Mouse (Mus musculus) liver, embryonic 14.5 days (tissue): ENCODE results near the gene Adam12. TPM values are rescaled to one million over a fixed set of nuclear protein-coding genes. Genes with fewer than 3 reads are reported as not detected.

Experiments
- ATAC-seq: fragments of 200-750 bp; cut with Nextera tagmentation; 2 replicates; pipeline ENCODE4 v1.8.0; 2017; ENCODE audit warnings: moderate number of reproducible peaks, mild to moderate bottlenecking, moderate library complexity; ENCODE audit not compliant: insufficient read depth
- DNase-seq, 3 experiments: peaks; one replicate each; pipeline ENCODE4 v3.0.0-alpha.2; 2012 to 2013; ENCODE audit warnings: low read depth in 3 of 3, low spot score in 3 of 3
- H3K27ac ChIP-seq: fragments of 300-500 bp; sonication (generic); 2 replicates; pipeline ENCODE4 v1.5.1; 2014; ENCODE audit warnings: moderate library complexity, mild to moderate bottlenecking, control low read depth, inconsistent platforms
- H3K27me3 ChIP-seq: fragments of 300-500 bp; sonication (generic); 2 replicates; pipeline ENCODE4 v1.6.1; 2014; ENCODE audit warnings: mild to moderate bottlenecking, low read length, moderate library complexity; ENCODE audit not compliant: control insufficient read depth, insufficient read depth
- H3K36me3 ChIP-seq: fragments of 300-500 bp; sonication (generic); replicated peaks from 2 replicates; pipeline ENCODE4 v1.6.1; 2014; ENCODE audit warnings: low read depth; ENCODE audit not compliant: control insufficient read depth, insufficient read depth
- H3K4me1 ChIP-seq, 2 experiments: fragments of 200-500 bp in 1 of 2; fragments of 300-500 bp in 1 of 2; sonication (generic) in 1 of 2; replicated peaks; 2 replicates each; pipeline ENCODE4 v1.6.1; 2012 to 2014; ENCODE audit warnings: antibody characterized with exemption in 1 of 2, inconsistent platforms in 1 of 2, low read length in 1 of 2; ENCODE audit not compliant: control insufficient read depth in 2 of 2, insufficient read depth in 2 of 2
- H3K4me2 ChIP-seq: fragments of 300-500 bp; sonication (generic); 2 replicates; pipeline ENCODE4 v1.6.1; 2014; ENCODE audit warnings: low read depth, mild to moderate bottlenecking, control low read depth, moderate library complexity
- H3K4me3 ChIP-seq, 2 experiments: fragments of 200-500 bp in 1 of 2; fragments of 300-500 bp in 1 of 2; sonication (generic) in 1 of 2; 2 replicates each; pipeline ENCODE4 v1.5.1; 2012 to 2014; ENCODE audit warnings: low read depth in 2 of 2, low read length in 2 of 2, mild to moderate bottlenecking in 2 of 2, control low read depth in 1 of 2, inconsistent platforms in 1 of 2, moderate library complexity in 1 of 2; ENCODE audit not compliant: insufficient read depth in 1 of 2
- H3K9ac ChIP-seq: fragments of 300-500 bp; sonication (generic); replicated peaks from 2 replicates; pipeline ENCODE4 v1.6.1; 2014; ENCODE audit warnings: mild to moderate bottlenecking, control low read depth, moderate library complexity
- H3K9me3 ChIP-seq: fragments of 300-500 bp; sonication (generic); 2 replicates; pipeline ENCODE4 v1.6.1; 2016; ENCODE audit warnings: low read length, mixed read lengths; ENCODE audit not compliant: control insufficient read depth
- CTCF ChIP-seq: IDR thresholded peaks from 2 replicates; pipeline ENCODE4 v1.5.1; 2016; ENCODE audit warnings: antibody characterized with exemption, low read depth, control low read depth
- EP300 ChIP-seq: IDR thresholded peaks from 2 replicates; pipeline ENCODE4 v1.6.1; 2016; ENCODE audit warnings: antibody characterized with exemption, low read depth
- WGBS: fragments of 180-500 bp; shearing (Covaris S2); extraction: QIAGEN DNeasy Blood & Tissue Kit; methylation state at CpG from one replicate; pipeline ENCODE4 v1.1.7; 2014; ENCODE audit not compliant: insufficient replicate concordance; 5-methylcytosine and 5-hydroxymethylcytosine counted together
- polyA plus RNA-seq, 2 experiments: library from polyadenylated mRNA; depleted of rRNA in 1 of 2; stranded (reverse) in 1 of 2; unstranded in 1 of 2; fragments of >200 nt; fragmentation: Nextera tagmentation in 1 of 2; extraction: Ambion mirVana in 1 of 2; gene quantifications; 2 replicates each; pipeline versions ENCODE4 v1.2.1 to v1.2.3; 2012 to 2014

Adam12 gene
- polyA plus RNA-seq, 2 experiments, result 1.9 TPM

GRCm38 (mm10) chr7:134235552-134235951, 3.6 kb upstream of the Adam12 start:
- Histone ChIP-seq H3K9ac (no peak overlapping the region), H3K27ac (no peak overlapping the region), H3K9me3 (no peaks in the 10 kb centered on the region), H3K27me3 (no peaks in the 10 kb centered on the region), H3K4me1 (no peaks in the 10 kb centered on the region), H3K4me2 (no peak overlapping the region), H3K36me3 (no peaks in the 10 kb centered on the region), H3K4me3 (no peak overlapping the region)
- ATAC-seq (no peak), DNase-seq (no peak)
- no peak for TF ChIP-seq EP300
- TF ChIP-seq CTCF, result no peak
- WGBS, result 40% methylated on average over 2 of the region's 2 CpGs

GRCm38 (mm10) chr7:134230708-134231107, 1.2 kb downstream of the Adam12 start:
- Histone ChIP-seq H3K36me3 (no peaks in the 10 kb centered on the region), H3K9ac (no peak overlapping the region), H3K4me1 (peaks cover 0 to 2% of the 10 kb centered on the region in 2 experiments; a peak in 2 of 4 replicates), H3K27me3 (peaks cover 3% of the 10 kb centered on the region; the same call in 1 of the 2 replicates), H3K4me3 (no peak overlapping the region), H3K9me3 (no peaks in the 10 kb centered on the region), H3K4me2 (no peak overlapping the region), H3K27ac (no peak overlapping the region)
- DNase-seq (no peak), ATAC-seq (no peak)
- WGBS, result 50% methylated on average over 3 of the region's 3 CpGs
- TF ChIP-seq CTCF, result no peak
- TF ChIP-seq EP300, result no peak

- Histone ChIP-seq H3K36me3 (no peaks in the 10 kb centered on the region), H3K27me3 (peaks cover 11% of the 10 kb centered on the region), H3K4me1 (peaks cover 0 to 2% of the 10 kb centered on the region in 2 experiments; a peak in 2 of 4 replicates), H3K9me3 (no peaks in the 10 kb centered on the region), H3K4me3 (no peak overlapping the region), H3K27ac (no peak overlapping the region), H3K9ac (no peak overlapping the region), H3K4me2 (no peak overlapping the region)
- DNase-seq (no peak), ATAC-seq (no peak)
- 19% methylated on average over 2 of the region's 2 CpGs for WGBS
- TF ChIP-seq CTCF (no peak), EP300 (no peak)
Observed at GRCm38 (mm10) chr7:134229899-134230298, 2.0 kb downstream of the Adam12 start.

GRCm38 (mm10) chr7:134227773-134228455, 4.0 kb downstream of the Adam12 start:
- Histone ChIP-seq H3K27ac (no peak overlapping the region), H3K4me1 (peaks cover 0 to 2% of the 10 kb centered on the region in 2 experiments; a peak in 2 of 4 replicates), H3K4me3 (no peak overlapping the region), H3K36me3 (no peaks in the 10 kb centered on the region), H3K4me2 (no peak overlapping the region), H3K9me3 (no peaks in the 10 kb centered on the region), H3K27me3 (peaks cover 22% of the 10 kb centered on the region), H3K9ac (no peak overlapping the region)
- ATAC-seq (no peak), DNase-seq (no peak)
- 35% methylated on average over 13 of the region's 13 CpGs for WGBS
- TF ChIP-seq EP300 (no peak), CTCF (no peak)

GRCm38 (mm10) chr7:134227101-134227500, 4.8 kb downstream of the Adam12 start:
- Histone ChIP-seq H3K27me3 (peaks cover 22% of the 10 kb centered on the region), H3K4me1 (peaks cover 0 to 2% of the 10 kb centered on the region in 2 experiments; a peak in 2 of 4 replicates), H3K4me3 (no peak overlapping the region), H3K36me3 (no peaks in the 10 kb centered on the region), H3K9me3 (no peaks in the 10 kb centered on the region), H3K4me2 (no peak overlapping the region), H3K27ac (no peak overlapping the region), H3K9ac (no peak overlapping the region)
- no peak for DNase-seq
- ATAC-seq, result no peak
- WGBS, result 61% methylated on average over 4 of the region's 4 CpGs
- TF ChIP-seq CTCF (no peak), EP300 (no peak)
